Mouse (Mus musculus) skeletal muscle tissue, adult 2 months (tissue): Measurements from ENCODE around the gene Tle6.
"Not testable (repeated sequence)": the region's sequence is repeated elsewhere in the genome, so short reads cannot be mapped to it uniquely, and the experiment has no call there.

ENCODE experiments used
- DNase-seq: peaks from one replicate; pipeline ENCODE4 v3.0.0-alpha.2; 2012; ENCODE audit warnings: low read depth, low spot score

Tle6 gene

DNA sequence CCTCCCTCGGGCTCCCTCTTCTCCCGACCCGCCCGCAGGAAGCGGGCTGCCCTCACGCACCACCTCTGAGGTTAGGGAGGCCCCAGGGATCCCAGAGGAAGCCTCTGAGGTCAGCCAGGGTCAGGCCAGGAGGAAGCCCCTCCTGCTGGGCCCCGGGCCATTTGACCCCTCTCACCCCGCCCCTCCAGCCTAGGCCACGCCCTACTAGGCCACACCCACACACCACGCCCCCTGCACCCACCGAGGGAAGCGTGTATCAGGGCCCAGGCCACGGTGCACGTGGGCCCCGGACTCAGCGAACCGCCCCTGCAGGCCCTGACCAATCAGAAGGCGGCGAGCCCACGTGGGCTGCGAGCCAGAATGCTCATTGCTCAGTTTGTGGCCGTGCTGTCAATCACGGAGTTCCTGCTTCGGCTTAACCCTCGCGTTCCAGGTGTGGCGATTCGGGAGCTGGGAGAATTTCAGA lies at the start of gene Tle6:
Gene Tle6 (minus strand): TSS at position 336 of the 466 bp plus-strand sequence.
- DNase-seq, result peak; percentile 98

GRCm38 (mm10) chr10:81648803-81649775 lies 48.2 kb upstream of the Tle6 start, which contains the start of gene Gm10778:
Gene Gm10778, plus strand, starts transcription at chr10:81649059.
- peak; percentile 82 for DNase-seq

DNA sequence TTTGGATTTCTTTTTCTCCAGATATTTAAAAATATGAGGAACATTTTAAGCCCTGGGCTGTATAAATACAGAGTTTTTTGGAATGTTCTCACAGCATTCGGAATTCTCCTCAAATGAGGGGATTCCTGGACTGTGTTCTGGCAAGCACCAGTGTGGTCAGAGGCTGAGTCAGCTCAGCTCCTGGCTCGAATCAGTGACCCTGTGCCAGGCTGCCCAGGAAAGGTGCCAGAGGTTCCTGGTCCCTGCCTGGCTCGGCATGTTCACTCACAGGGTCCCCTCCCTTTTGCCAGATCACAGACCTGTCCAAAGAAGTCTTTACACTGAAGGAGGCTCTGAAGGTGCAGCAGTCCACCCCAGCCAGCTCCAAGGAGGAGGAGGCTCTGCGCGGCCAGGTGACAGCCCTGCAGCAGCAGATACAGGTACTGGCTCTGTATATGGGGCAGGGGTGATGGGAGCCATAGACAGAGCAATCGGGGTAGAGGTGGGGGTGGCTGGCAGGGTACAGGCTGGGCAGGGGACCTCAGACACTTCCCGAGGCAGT lies 45.2 kb upstream of the Tle6 start:
- DNase-seq, result no peak

DNA sequence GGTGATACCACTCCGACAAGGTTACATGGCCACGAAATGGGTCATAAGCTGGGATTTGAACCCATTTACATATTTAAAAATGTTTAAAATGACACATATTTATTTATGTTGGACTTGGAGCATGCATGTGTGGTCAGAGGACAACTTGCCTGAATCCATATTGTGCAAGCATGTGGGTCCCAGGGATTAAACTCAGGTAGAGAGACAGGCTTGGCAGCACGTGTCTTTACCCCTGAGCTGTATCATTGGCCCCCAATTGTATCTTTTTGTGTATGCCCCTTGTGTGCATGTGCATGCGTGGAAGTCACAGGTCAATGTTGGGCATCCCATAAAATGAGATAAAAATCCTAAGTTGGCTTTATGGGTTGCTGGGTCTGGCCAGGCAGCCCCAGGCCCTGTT lies 44.5 kb upstream of the Tle6 start:
- DNase-seq, result no peak

GRCm38 (mm10) chr10:81644716-81645115 lies 43.8 kb upstream of the Tle6 start:
- DNase-seq, result no peak

DNA sequence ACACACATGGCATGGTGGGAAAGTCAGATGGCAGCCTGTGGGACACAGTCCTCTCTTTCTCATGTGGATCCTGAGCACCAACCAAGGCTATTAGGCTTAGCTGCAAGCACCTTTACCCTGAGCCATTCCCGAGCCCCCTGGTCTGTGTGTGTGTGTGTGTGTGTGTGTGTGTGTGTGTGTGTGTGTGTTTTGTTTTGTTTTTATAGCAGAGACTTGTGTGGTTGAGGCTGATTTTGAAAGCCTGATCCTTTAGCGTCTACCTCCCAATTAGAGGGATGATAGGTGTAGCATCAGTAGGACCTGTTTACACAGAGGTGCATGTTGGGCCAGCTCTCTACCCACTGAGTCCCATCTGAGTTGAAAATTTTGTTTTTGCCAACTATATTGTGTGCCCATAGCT lies 43.3 kb upstream of the Tle6 start:
- no peak for DNase-seq

GRCm38 (mm10) chr10:81643449-81644055 lies 42.7 kb upstream of the Tle6 start:
- peak; percentile 97 for DNase-seq

DNA sequence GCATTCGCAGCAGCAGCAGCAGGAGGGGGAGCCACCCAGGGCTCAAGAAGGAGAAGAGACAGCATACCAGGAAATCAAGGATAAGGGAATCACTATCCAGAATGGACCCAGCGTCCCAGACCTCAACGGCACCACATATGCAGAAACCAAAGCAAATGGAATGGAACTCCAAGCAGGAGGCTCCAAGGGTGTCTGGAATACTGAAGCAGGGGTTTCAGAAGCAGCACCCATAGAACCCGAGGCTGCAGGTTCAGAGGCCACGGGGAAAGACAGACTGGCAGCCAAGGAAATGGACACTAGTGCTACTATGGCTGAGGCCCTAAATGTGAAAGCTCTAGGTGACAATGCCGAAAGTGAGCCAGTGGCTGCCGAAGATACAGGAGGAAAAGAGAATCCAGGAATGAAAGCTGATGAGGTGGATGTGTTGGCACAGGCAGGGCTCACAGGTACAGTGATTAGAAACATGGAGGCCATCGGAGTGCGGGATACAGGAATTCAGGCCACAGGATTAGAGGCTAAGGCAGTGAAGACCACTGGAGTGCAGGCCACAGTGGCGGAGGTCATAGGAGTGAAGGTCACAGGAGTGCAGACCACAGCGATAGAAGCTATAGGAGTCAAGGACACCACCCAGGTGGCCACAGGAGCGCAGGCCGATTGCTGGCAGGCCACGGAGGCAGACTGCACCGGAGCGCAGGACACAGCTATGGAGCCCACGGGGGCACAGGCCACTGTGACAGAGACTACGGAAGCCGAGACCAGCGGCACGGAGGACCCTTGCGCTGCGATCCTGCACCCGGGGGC lies 42.0 kb upstream of the Tle6 start:
- no peak for DNase-seq

GRCm38 (mm10) chr10:81641978-81642647 lies 41.2 kb upstream of the Tle6 start:
- no peak for DNase-seq

DNA sequence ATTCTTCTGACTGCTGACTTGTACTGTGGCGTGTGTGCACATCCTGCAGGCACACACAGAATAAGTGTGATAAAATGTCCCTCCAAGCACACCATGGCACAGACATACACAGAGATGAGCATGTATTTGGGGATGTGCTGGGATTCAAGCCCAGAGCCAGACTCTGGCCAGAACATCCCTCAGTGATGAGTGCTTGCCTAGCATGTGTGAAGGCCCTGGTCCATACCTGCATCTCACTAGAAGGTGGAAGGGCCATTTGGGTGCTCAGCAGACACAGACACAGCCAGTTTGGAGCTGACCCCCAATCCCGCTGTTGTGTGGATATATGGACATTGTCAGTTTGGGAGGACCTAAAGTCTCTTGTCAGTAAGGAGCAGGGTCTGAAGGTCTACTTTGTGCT lies 40.7 kb upstream of the Tle6 start:
- DNase-seq, result no peak

GRCm38 (mm10) chr10:81640825-81641224 lies 40.0 kb upstream of the Tle6 start:
- DNase-seq, result not testable (repeated sequence)

GRCm38 (mm10) chr10:81638101-81638500 lies 37.2 kb upstream of the Tle6 start:
- no peak for DNase-seq

GRCm38 (mm10) chr10:81636338-81636737 lies 35.5 kb upstream of the Tle6 start:
- DNase-seq, result no peak

GRCm38 (mm10) chr10:81633253-81634099 lies 32.6 kb upstream of the Tle6 start:
- peak; percentile 63 for DNase-seq

- no peak for DNase-seq
These were observed 27.5 kb upstream of the Tle6 start, which contains the start of gene Ankrd24 for GRCm38 (mm10) chr10:81628390-81628789. Gene Ankrd24, plus strand, starts transcription at chr10:81628540.

DNA sequence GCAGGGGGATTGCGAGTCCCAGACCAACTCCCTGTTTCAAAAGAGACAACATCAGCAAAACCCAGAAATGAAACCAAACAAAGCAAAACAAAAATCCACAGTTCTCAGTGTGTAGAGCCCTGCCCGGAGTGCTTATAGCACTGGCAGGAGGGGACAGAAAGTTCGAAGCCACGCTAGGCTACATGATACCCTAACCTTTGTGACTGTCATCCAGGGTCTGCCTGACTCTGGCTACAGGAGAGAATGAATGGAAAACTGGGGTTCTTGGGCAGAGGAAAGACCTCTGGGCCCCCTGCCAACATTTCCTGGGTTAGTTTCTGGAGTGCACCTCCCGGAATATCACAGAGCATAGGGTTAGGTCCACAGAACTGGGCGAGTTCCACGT lies 27.0 kb upstream of the Tle6 start:
- DNase-seq, result no peak

DNA sequence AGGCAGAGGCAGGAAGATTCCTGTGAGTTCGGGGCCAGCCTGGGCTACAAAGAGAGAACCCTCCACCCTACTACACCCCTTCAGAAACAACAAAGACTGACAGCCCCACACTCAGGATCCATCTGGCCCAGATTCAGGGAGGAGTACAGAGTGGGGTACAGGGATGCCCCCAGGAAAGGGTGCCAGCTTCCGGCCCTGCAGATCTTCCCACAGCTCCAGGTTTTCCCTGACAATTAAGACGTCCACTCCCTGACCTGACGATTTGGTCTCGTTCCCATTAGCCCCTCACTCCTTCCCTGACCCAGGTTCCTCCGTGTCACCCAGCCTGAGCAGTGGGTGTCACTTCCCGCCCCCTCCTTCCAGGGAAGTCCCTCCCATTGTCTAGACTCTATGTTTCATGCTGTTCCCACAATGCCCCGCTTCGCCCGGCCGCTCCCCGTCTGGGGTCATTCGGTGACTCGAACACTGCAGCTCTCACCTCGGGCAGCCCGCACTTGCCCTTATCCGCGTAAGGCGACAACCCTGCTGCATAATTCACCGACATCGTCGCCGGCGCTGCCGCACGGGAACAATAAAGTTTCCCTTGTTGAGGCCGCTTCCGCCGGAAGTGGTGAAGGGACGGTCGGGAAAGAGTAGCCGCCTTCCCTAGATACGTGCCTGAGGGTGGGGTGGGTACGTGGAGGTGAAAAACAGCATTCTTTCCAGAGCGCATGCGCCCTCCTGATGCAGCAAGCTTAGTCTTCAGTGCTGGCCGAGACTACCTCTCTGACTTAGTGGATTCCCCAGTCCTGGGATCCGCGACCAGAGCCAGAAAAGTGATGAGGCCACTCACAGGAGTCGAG lies 26.3 kb upstream of the Tle6 start, which contains the start of gene Sirt6:
Gene Sirt6 (minus strand): TSS at position 804 of the 842 bp plus-strand sequence.
- peak; percentile 97 for DNase-seq

DNA sequence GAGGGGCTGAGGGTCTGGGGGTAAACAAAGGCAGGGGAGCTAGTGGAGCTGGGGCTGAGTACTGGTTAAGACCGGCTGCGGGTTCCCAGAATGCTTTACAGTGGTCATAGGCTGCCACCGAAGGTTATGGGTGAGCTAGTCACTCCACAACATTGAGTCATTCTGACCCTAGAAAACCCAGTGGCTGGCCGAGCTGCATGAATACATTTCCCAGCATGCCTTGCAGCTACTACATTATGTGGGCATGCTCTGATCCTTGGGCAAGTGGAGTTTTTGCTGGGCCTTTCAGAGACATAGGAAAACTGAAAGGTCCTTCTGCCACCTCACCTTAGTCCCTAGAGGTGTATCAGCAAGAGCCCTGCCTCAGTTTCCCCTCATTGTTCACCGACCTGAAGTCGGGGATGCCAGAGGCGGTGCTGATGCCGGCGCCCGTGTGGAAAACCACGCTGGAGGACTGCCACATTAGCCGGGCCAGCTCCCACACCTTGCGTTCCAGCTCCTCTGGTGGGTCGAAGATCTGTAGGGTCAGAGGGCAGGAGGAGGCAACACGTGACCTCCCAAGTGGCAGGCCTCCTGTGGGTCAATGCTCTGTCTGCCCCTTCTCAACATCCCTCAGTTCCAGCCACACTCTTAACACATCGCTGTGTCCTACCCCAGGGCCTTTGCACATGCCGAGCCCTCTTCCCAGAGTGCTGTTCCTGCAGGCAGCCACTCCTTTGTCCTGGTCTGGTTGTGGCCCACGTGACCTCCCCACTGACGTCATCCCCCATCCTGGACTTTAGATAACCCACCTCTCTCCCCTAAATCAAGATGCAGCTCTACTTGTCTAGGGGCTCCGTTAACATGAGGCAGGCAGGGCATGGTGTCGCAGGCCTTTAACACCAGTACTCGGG lies 25.5 kb upstream of the Tle6 start:
- no peak for DNase-seq
